Mouse (Mus musculus): ENCODE results near the gene BC035947. TPM values are rescaled to one million over a fixed set of nuclear protein-coding genes. Genes with fewer than 3 reads are reported as not detected.
"Not testable (repeated sequence)": the region's sequence is repeated elsewhere in the genome, so short reads cannot be mapped to it uniquely, and the experiment has no call there.

BC035947 gene
- polyA plus RNA-seq, 1 experiment from 2014 or later = 0.53 TPM

DNA sequence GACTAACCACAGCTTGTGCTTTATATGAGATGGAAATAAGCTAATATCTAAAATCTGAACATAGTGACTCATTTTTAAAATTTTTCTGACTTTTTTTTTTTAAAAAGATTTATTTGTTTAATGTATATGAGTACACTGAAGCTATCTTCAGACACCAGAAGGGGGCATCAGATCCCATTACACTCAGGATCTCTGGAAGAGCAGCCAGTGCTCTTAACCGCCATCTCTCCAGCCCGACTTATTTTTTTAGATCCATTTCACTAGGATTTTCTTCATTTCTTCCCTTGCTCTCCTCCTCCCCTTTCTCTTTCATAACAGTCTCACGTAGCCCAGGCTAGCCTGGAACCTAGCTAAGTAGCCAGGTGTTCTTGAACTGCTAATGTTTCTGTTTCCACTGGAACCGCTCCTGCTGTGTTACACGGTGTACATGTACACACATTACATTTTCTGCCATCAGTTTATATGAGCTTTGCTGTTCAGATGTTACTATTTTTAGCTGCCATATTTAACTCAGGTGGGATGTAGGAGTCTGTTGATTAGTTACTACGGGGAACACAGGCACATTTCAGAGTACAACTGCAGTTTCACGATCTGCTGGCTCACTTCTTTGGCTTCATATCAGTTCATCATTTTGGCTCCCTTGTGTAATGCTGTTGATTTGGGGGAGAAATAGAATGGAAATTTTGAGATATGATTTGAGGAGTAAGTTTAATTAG lies 18.7 kb upstream of the BC035947 start:
- H3K4me1 ChIP-seq (replicated peaks) = no peaks in the 10 kb centered on the region
- no peak overlapping the region for H3K9ac ChIP-seq
- WGBS = 81% methylated on average over 7 of the region's 7 CpGs
- no peaks in the 10 kb centered on the region for H3K36me3 ChIP-seq
- no peak overlapping the region for H3K4me2 ChIP-seq
- no peak overlapping the region for H3K27ac ChIP-seq (replicated peaks)
- no peaks in the 10 kb centered on the region for H3K27me3 ChIP-seq
- no peaks in the 10 kb centered on the region for H3K9me3 ChIP-seq
- no peak overlapping the region for H3K4me3 ChIP-seq
- ATAC-seq (ENCODE audit: low read depth) = no peak

DNA sequence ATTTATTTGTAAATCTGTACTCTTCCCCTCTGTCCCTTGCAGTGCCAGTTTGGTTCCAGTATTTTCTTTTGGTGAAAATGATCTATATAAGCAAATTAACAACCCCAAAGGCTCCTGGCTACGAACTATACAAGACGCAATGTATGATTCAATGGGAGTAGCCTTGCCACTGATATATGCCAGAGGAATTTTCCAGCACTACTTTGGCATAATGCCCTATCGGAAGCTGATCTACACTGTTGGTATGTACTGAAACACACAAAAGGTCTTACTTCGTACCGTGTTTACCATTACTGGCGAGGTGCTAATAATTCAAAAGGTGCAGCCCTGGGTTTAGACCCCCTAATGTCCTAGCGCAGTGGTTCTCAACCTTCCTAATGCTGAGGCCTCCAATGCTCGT lies 17.1 kb upstream of the BC035947 start:
- Histone ChIP-seq H3K9ac (no peak overlapping the region), H3K27me3 (no peaks in the 10 kb centered on the region), H3K4me3 (no peak overlapping the region), H3K4me2 (no peak overlapping the region), H3K36me3 (no peaks in the 10 kb centered on the region), H3K9me3 (no peaks in the 10 kb centered on the region), H3K27ac (replicated peaks) (no peak overlapping the region), H3K4me1 (replicated peaks) (no peaks in the 10 kb centered on the region)
- ATAC-seq (ENCODE audit: low read depth) = no peak
- 92% methylated on average over 8 of the region's 8 CpGs for WGBS

DNA sequence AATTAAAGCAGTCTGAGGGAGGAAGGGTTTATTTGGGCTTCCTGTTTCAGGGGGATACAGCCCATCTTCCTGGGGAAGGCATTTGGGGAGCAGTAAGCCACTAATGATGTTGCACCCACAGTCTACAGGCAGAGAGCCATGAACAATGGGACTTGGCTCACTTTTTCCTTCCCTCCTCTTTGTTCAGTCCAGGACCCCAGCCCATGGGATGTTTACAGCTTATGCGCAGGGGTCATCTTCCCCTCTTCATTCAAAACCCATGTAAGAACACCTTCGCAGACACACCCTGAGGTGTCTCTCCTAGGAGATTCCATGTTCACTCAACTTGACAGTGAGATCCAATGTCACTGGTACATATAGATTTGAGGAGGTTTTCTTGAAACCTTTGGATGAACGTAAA lies 16.4 kb upstream of the BC035947 start:
- Histone ChIP-seq H3K4me2 (no peak overlapping the region), H3K27ac (replicated peaks) (no peak overlapping the region), H3K36me3 (no peaks in the 10 kb centered on the region), H3K4me3 (no peak overlapping the region), H3K9me3 (no peaks in the 10 kb centered on the region), H3K9ac (no peak overlapping the region), H3K27me3 (no peaks in the 10 kb centered on the region), H3K4me1 (replicated peaks) (no peaks in the 10 kb centered on the region)
- no peak for ATAC-seq (ENCODE audit: low read depth)
- WGBS = 98% methylated on average over 3 of the region's 3 CpGs

DNA sequence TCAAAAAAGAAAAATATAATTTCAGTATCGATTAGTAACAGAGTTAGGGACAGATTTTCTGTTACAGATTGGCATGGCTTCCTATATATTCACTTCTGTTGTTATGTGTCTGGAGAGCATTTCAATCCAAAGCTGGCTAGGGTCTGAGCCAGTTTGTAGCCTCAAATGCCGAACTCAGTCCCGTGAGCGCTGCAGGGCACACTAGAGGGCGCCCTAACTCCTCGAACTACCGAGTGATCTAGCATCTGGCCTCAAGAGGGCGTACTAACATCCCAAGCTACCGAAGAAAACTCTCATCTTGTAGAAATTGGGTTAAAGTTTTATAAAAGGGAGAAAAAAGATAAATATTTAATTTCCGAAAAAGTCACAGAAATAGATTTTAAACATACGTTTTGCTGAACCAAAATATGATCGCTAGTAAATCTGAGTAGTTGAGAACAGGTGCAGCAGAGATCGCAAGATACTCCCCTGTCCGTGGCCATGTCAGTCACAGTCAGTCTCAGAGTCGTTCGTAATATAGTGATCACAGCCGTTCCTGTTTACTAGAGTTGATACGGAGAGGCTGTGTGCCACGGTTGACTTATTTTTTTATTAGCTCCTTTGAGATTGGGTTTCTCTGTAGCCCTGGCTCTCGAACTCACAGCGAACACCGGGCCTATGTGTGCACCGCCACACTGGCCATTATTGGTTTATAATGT lies 13.4 kb upstream of the BC035947 start:
- no peaks in the 10 kb centered on the region for H3K36me3 ChIP-seq
- H3K9ac ChIP-seq = no peak overlapping the region
- no peaks in the 10 kb centered on the region for H3K9me3 ChIP-seq
- H3K27ac ChIP-seq (replicated peaks) = no peak overlapping the region
- no peak overlapping the region for H3K4me2 ChIP-seq
- ATAC-seq (ENCODE audit: low read depth) = no peak
- no peaks in the 10 kb centered on the region for H3K4me1 ChIP-seq (replicated peaks)
- H3K4me3 ChIP-seq = no peak overlapping the region
- 51% methylated on average over 23 of the region's 23 CpGs for WGBS
- H3K27me3 ChIP-seq = no peaks in the 10 kb centered on the region

DNA sequence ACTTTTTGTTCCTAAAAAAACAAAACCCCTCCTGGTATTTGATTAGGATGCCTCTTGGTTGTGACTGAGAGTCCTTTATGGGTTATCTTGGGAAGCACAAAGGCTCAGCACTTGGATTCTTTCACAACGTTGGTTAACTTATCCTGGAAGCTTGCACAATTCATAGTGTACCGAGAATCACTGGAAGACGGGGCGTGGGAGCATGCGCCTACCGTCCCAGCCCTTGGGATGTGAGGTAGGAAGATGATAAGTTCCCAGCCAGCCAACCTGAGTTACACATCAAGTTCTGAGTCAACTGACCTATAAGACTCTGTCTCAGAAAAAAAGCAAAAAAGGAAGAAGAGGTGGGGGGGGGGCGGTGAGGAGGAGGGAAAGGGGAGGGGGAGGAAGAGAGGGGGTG lies 6.9 kb upstream of the BC035947 start:
- H3K9me3 ChIP-seq = no peaks in the 10 kb centered on the region

DNA sequence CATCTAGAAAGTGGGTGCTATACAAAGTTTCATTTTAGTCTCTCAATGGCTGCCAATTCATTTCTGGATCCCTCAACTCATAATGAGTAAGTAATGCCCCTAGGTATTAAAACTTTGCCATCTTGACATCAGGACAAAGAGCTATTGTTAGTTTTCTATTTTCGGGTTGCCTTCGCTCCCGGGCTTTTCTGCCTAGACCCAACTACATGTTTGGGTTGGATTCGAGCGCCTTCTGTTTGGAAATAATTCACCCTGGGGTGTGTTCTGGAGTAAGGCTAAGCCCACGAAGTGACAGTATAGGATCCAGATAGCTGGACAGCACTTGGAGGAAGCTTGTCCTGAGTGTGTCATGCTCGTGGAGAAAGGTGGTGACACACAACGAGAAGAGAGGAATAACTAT lies 798 bp upstream of the BC035947 start:
- Histone ChIP-seq H3K9me3 (no peaks in the 10 kb centered on the region), H3K4me2 (no peak overlapping the region), H3K27me3 (peaks cover 4% of the 10 kb centered on the region; the same call in 1 of the 2 replicates), H3K4me1 (replicated peaks) (peaks cover 7% of the 10 kb centered on the region; the same call in 1 of the 2 replicates), H3K36me3 (no peaks in the 10 kb centered on the region), H3K4me3 (no peak overlapping the region), H3K9ac (no peak overlapping the region), H3K27ac (replicated peaks) (no peak overlapping the region)
- WGBS = 72% methylated on average over 8 of the region's 8 CpGs
- no peak for ATAC-seq (ENCODE audit: low read depth)

More for the DNA sequence above, 6.9 kb upstream of the BC035947 start:
- Histone ChIP-seq H3K27ac (replicated peaks) (no peak overlapping the region), H3K9ac (no peak overlapping the region), H3K4me1 (replicated peaks) (no peaks in the 10 kb centered on the region), H3K4me2 (no peak overlapping the region), H3K27me3 (no peaks in the 10 kb centered on the region), H3K36me3 (no peaks in the 10 kb centered on the region), H3K4me3 (no peak overlapping the region)
- no peak for ATAC-seq (ENCODE audit: low read depth)
- WGBS = 84% methylated on average over 7 of the region's 7 CpGs

DNA sequence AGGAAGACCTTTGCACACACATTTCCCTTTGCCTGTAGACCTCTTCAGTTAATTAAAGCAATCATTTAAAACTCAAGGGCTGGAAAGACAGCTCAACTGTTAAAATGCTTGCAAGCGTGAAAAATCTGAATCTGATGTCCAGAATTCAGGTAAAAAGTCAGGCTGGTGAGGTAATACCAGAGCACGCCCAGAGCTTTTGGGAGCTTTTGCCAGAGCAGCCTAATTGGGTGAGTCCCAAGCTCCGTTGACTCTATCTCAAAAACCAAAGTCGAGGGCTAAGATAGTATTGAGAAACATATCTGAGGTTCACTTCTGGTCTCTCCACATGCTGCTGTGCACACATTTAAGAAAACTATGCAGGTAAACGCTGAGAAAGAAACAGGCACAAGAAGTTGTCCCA lies 1.1 kb downstream of the BC035947 start, which contains the start of gene Mogat1:
Gene Mogat1 (plus strand): TSS at position 130 of the 400 bp plus-strand sequence.
- Histone ChIP-seq H3K9ac (peak within 1 kb of the TSS; percentile 64), H3K4me2 (peak within 1 kb of the TSS; percentile 64), H3K36me3 (no peaks in the 10 kb centered on the region), H3K27ac (replicated peaks) (no peak within 1 kb of the TSS), H3K4me3 (peak within 1 kb of the TSS; percentile 36), H3K4me1 (replicated peaks) (peaks cover 7% of the 10 kb centered on the region; the same call in 1 of the 2 replicates), H3K27me3 (peaks cover 4% of the 10 kb centered on the region; the same call in 1 of the 2 replicates), H3K9me3 (no peaks in the 10 kb centered on the region)
- ATAC-seq (ENCODE audit: low read depth) = no peak
- 78% methylated on average over 5 of the region's 5 CpGs for WGBS

DNA sequence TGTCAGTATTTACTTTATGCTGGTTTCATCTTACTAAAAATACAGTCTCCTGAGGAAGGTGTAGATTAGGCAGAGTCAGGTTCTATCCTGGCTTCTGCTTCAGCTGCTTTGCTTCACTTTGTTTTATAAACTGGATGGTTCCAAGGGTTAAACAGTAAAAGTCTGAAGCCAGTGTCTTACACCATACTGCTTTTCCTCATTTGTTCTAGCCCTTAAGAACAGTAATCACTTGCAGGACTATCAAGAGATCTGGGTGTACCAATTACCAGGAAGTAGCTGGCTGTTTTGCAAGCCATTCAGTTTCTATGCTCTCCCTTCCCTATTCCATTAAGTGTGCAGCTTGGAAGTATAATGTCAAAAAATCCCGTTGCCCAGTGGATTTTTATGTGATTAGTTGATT lies 4.8 kb downstream of the BC035947 start:
- ATAC-seq (ENCODE audit: low read depth) = no peak
- WGBS = 59% methylated on average over 1 of the region's 1 CpGs

DNA sequence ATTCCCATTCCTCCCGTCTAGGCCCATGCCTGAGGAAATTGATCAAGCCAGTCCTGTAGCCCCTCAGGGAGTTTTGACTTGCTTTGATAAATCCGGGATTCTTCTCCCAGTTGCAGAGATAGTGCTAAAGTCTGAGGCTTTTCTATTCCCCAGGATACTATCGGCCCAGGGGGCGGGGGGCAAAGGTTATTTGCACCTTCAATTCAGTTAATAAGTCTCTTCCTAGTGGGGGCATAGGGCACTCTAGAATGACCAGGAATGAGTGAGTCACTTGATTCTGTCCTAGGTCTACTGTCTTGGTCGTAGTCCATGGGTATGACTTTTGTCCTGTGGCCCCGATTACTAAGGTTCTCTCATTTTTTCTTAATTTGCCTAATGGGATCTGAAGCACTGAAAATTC lies 9.4 kb downstream of the BC035947 start:
- H3K9me3 ChIP-seq = no peaks in the 10 kb centered on the region
- no peaks in the 10 kb centered on the region for H3K27me3 ChIP-seq
- H3K4me2 ChIP-seq = no peak overlapping the region
- H3K4me3 ChIP-seq = no peak overlapping the region
- ATAC-seq (ENCODE audit: low read depth) = no peak
- H3K9ac ChIP-seq = no peak overlapping the region
- 91% methylated on average over 6 of the region's 6 CpGs for WGBS
- H3K27ac ChIP-seq (replicated peaks) = no peak overlapping the region
- H3K36me3 ChIP-seq = no peaks in the 10 kb centered on the region
- no peaks in the 10 kb centered on the region for H3K4me1 ChIP-seq (replicated peaks)

More for the DNA sequence above, 4.8 kb downstream of the BC035947 start:
- Histone ChIP-seq H3K4me1 (replicated peaks) (peaks cover 7% of the 10 kb centered on the region; the same call in 1 of the 2 replicates), H3K36me3 (no peaks in the 10 kb centered on the region), H3K4me3 (no peak overlapping the region), H3K27ac (replicated peaks) (no peak overlapping the region), H3K27me3 (peaks cover 4% of the 10 kb centered on the region; the same call in 1 of the 2 replicates), H3K9me3 (no peaks in the 10 kb centered on the region), H3K9ac (no peak overlapping the region), H3K4me2 (no peak overlapping the region)

DNA sequence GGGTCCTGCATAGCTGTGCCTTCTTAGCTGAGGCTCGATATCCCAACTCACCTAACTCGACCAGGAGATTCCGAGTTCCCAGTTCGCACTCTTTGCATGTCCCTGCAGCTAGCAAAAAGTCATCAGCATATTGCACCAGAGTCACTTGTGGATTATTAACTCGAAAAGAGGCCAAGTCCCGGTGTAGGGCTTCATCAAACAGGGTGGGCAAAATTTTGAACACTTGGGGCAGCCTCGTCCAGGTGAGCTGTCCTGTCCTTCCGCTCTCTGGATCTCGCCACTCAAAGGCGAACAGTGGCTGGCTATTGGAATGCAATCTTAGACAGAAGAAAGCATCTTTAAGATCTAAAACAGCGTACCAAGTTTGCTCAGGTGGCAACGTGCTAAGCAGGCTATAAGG lies 10.1 kb downstream of the BC035947 start:
- not testable (repeated sequence) for H3K9ac ChIP-seq; H3K36me3 ChIP-seq; H3K27ac ChIP-seq (replicated peaks); ATAC-seq (ENCODE audit: low read depth); H3K9me3 ChIP-seq; H3K4me1 ChIP-seq (replicated peaks); H3K4me3 ChIP-seq; H3K27me3 ChIP-seq; H3K4me2 ChIP-seq
- 91% methylated on average over 12 of the region's 12 CpGs for WGBS

DNA sequence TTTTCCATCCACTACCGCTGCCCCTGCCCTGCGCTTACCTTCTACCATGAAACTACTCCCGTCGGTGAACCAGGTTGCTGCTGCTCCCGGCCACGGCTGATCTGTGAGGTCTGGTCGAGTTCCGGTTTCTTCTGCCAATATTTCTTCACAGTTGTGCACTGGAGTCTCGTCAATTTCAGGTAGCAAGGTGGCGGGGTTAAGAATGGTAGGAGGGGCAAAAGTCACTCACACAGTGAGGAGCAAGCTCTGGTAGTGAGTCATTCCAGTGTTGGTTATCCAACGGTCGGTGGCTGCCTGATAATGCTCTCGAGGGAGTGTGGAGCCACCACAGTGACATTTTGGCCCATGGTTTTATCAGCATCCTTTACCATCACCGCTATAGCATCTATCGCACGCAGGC lies 10.9 kb downstream of the BC035947 start:
- H3K36me3 ChIP-seq = no peaks in the 10 kb centered on the region
- 92% methylated on average over 16 of the region's 16 CpGs for WGBS
- H3K4me2 ChIP-seq = no peak overlapping the region
- ATAC-seq (ENCODE audit: low read depth) = no peak
- H3K9me3 ChIP-seq = no peaks in the 10 kb centered on the region
- H3K9ac ChIP-seq = no peak overlapping the region
- no peaks in the 10 kb centered on the region for H3K4me1 ChIP-seq (replicated peaks)
- H3K4me3 ChIP-seq = no peak overlapping the region
- no peak overlapping the region for H3K27ac ChIP-seq (replicated peaks)
- H3K27me3 ChIP-seq = no peaks in the 10 kb centered on the region

DNA sequence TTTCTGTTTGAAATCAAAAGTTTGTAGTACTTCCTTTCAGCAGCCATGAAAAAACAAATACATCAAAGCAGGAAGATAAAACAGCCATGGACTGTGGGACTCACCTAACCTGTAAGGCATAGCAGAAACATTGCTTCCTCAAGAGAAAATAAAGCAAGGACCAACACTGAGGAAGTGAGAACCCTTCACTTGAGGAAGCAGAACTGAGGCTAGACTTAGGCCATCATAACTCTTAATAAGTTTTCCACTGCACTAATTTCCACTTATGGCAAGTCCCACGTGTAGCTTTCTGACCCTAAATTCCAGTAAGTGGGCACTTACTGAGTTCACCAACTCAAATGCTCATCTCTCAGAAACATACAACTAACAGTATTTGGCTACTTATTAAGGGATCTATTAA lies 21.8 kb downstream of the BC035947 start:
- no peak overlapping the region for H3K4me3 ChIP-seq
- no peaks in the 10 kb centered on the region for H3K36me3 ChIP-seq
- H3K9ac ChIP-seq = no peak overlapping the region
- ATAC-seq (ENCODE audit: low read depth) = no peak
- no peak overlapping the region for H3K4me2 ChIP-seq
- 84% methylated on average over 1 of the region's 1 CpGs for WGBS
- H3K4me1 ChIP-seq (replicated peaks) = peaks cover 32% of the 10 kb centered on the region
- H3K27me3 ChIP-seq = no peaks in the 10 kb centered on the region
- H3K27ac ChIP-seq (replicated peaks) = no peak overlapping the region
- no peaks in the 10 kb centered on the region for H3K9me3 ChIP-seq

Data from neural tube, embryonic 13.5 days (tissue).